Mouse (Mus musculus) kidney, postnatal 4 days (tissue): ENCODE data around the gene Wdr17.
A peak's percentile ranks its signal among the peaks of the same experiment; 100 is the strongest.

Experiments
- DNase-seq, 2 experiments: peaks; one replicate each; pipeline ENCODE4 v3.0.0; 2021; ENCODE audit warnings: mixed read lengths in 2 of 2

The Wdr17 gene

GRCm38 (mm10) chr8:54886987-54887785 lies at the start of gene Wdr17:
Wdr17 (minus strand) TSS chr8:54887184.
- no peak for DNase-seq

GRCm38 (mm10) chr8:54932306-54932705 lies 45.3 kb upstream of the Wdr17 start:
- no peak for DNase-seq

GRCm38 (mm10) chr8:54924936-54925335 lies 38.0 kb upstream of the Wdr17 start:
- DNase-seq: no peak

DNA sequence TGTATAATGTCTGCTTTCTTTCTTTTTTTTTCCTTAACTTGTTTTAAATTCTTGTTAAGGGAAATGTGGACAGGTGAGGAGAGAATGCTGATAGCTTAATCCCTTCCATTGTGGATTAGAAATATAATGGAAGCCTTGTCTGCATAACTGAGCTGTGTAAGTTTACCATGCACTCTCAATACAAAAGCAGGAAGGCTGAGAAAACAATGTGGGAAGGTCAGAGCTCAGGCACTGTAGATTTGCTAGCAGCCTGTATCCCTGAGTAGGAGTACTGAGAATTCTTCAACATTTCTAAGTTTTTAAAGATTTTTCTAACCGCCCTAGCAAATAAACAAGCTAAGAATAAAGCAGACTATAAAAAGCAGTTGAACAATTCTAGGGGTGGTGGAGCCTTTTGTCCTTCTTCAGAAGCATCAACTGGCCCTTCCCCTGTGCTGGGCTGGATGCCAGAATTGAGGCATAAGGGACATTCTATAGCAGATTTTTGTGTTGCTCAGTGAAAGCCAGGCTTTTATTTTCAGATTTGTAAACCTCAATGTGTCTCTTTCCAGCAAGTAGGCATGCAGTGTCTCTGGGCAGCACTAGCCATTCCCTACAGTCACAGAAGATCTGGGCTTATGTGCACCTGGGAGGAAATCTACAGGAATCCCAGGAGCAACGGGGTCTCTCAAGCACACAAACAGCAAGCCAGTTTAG lies 35.3 kb upstream of the Wdr17 start:
- no peak for DNase-seq

DNA sequence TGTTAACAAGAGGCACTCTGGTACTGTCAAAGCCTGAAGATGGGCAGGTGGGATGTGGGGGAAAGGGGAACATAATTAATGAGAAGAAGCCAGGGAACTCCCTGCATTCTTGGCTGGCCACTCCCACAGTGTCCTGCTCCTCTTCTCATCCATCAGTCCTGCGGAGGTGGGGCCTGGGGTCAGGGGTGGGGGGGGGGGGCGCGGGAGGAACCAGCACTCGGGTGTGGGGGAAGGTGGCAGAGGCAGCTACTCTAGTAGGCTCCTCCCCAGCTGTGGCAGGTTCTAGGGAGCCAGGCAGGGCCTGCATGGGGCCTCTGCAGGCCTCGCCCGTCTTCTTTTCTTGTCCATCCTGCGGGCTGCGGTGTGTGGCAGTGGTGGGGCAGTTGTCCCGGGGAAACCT lies 30.7 kb upstream of the Wdr17 start:
- DNase-seq: no peak

DNA sequence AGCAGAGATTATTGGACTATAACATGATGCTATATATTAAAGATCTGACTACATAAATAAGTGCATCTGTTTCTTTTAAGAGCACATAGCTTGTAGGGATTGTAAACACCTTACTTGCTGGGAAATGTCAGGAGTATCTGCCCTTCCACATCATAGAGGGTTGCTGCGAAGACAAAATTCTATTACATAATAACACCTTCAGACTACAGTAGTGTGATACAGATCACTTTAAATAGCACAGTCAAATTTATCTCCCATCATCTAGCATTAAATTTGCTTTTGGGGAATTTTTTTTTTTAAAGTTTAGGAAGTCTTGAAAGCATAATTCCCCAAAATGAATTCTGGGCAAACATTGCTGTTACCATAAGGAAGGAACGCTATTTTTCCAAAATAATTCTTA lies 25.9 kb upstream of the Wdr17 start:
- no peak for DNase-seq

GRCm38 (mm10) chr8:54899444-54899843 lies 12.5 kb upstream of the Wdr17 start:
- no peak for DNase-seq

DNA sequence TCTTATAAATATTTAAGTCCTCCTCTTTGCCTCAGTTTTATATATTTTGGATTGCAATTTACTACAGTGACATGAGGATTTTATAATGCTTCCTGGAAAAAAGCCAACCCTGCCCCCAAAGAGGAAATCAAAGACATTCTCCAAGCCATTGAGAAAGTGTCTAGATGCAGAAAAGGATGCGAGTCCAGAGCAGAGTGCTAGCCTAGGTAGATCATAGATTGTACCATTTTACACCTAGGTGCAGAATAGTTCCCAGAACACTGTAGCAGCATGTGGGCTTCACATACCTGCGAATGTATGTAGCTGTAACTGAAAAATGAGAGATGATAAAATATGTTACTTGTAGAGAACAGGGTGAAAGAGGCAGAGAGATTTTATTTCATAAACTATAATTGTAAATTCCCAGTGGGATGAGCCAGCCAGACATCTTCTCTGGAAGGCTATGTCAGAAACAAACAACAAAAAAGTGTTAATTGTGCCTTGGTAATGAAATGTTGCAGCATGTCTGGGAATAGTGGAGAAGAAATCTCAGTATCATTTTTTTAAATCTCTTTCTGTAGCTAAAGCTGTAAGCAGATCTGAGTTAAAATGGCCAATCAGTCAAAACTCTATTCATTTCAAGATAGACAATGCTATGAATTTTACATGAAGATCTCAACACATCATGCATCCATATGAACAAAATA lies 7.8 kb upstream of the Wdr17 start:
- no peak for DNase-seq

DNA sequence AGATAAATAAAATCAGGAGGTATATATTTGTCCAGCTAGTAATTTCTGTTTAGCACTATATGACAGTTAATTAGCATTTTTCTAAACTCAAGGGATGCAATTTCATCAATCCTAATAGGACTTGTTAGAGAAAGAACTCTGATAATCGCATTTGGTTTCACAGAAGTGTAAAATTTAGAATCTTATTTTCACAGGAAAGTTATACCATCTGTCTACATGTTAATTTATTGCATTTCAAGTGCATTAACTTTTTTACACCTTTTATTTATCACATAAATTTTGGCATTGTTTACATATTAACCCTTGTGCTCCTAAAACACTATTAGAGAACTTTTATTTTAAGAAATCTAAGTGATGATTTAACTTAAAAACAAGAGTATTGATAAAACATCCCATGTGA lies 7.2 kb upstream of the Wdr17 start:
- DNase-seq: no peak

DNA sequence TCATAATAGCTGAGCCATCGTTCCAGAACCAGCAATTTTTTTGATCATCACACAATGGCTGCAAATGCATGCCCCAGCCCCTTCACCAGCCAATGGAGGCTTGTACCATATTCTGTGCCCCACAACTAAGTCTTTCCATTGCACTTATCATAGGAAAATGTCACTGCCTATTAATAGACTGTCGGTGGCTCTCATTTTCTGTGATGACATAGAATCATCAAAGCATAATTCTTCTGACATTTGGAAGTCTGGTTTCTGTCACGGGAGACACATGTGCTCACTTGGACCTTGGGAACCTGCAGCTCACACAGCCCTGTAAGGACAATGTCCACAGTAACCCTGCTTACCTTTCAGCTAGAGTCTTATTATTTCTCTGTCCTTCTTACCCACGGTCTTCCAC lies 424 bp downstream of the Wdr17 start:
- no peak for DNase-seq

GRCm38 (mm10) chr8:54876458-54876857 lies 10.5 kb downstream of the Wdr17 start:
- no peak for DNase-seq

DNA sequence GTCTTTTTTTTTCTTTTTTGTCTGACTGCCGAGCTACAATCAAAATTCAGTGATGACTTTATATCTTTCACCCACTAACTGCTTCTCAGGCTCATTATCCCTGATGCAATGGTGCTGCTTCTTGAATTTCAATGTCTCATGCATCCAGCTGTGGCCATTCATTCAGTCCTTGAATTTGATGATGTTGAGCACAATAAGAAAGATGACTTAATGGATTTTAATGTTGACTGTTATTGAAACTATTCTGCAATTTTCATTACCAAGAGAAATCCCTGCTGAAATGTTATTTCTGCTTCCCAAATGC lies 22.3 kb downstream of the Wdr17 start:
- DNase-seq: no peak

- DNase-seq: no peak
These were observed 22.8 kb downstream of the Wdr17 start for GRCm38 (mm10) chr8:54864038-54864760.

GRCm38 (mm10) chr8:54836029-54836959 lies 50.7 kb downstream of the Wdr17 start:
- no peak for DNase-seq

- no peak for DNase-seq
These were observed 57.1 kb downstream of the Wdr17 start for GRCm38 (mm10) chr8:54829794-54830426.

DNA sequence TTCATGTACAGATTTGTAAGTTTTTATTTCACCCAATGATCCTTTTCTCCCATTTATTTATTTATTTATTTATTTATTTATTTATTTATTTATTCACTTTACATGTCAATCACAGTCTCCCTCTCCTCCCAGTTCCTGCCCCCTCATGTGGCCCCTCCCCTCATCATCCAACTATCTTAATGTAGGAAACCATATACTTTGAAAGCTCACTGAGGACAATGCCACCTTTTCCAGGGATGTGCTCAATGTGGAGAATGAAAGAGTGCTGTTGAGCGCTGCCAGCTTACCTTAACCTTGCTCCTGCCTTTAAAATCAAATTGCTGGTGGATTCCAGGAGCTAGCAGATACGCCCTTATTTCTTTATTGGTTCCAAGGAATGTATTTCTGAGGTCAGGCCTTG lies 59.0 kb downstream of the Wdr17 start:
- no peak for DNase-seq

DNA sequence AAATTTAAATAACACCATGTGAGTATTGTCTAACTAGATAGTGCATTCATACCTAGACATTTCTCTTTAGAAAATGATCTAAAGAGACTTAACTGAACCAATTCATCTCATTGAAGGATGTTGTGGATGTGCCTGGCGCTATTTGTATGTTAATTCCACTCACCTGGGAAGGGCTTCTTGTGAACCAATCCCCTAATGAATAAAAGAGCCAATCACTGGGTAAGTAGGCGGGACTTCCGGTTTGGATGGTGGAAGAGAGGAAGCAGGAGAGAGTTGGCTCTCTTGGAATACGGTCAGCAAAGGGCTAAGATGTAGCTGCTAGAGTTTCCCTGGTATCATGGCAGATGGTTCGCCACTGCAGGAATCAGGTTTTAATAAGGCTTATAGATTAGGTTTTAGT lies 64.0 kb downstream of the Wdr17 start:
- DNase-seq: no peak

DNA sequence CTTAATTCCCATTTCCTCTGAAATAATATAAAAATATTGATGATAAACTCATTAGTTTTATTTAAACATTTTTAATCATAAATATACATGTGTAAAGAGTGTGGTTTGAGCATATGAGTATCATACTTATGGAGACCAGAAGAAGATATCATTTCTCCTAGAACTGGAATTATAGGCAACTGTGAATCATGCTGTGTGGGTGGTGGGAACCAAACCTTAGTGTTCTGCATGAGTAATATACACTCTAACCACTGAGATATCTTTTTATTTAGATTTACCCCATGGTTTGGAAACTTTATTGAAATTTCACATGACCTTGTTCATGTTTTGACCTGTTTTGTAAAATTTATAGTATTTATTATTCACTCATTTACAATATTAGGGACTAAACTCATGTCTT lies 68.3 kb downstream of the Wdr17 start:
- DNase-seq: no peak

DNA sequence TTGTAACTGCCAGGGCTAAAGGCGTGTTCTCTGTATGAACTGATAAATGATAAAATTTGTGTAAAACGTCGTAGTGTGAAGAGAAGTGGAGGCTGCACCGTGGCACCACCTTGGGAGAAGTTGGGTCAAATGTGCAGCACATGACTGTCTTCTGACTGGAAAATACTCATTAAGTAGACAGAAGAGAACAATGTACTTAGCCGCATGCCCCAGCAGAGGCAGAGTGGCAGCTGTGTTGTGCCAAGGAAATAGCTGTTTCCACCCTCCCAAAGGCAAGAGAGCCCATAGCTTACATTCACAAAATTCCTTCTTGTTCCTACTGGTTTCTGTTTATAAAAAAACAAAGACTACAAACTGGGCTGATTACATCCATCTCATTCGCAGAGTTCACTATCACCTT lies 78.8 kb downstream of the Wdr17 start:
- peak in 1 of 2 experiments; percentile 2 for DNase-seq

DNA sequence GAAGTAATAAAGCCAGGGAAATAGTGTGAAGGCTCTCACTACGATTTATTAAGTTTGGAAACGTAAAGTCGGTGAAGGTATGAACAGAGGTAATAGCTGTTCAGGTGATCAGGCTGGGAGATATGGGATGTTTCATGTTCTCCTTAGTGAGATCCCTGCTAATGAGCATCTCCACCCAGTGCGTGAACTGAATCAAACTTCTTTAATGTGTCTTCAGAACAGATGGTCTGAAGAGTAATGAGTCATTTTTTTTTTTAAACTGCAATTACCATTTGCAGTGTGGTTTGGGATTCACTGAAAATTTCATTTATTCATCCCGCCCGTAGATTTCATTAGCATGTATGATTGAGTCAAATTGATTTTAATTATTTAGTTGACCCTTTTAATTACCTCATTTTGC lies 80.8 kb downstream of the Wdr17 start:
- no peak for DNase-seq

- no peak for DNase-seq
These were observed 94.3 kb downstream of the Wdr17 start for GRCm38 (mm10) chr8:54792699-54793061.
